Mouse (Mus musculus): ENCODE results near the gene Gclc. TPM values are rescaled to one million over a fixed set of nuclear protein-coding genes. Genes with fewer than 3 reads are reported as not detected.

Gclc gene
- total RNA-seq, 1 experiment from 2014 or later, result 45.1 TPM

Other genes with a start within 250 kb of the Gclc start
- gene Lrrc1, start 209.7 kb upstream of the Gclc start, total RNA-seq (2021), result 11.3 and 16.6 TPM in 2 replicates
- gene Klhl31, start 118.0 kb upstream of the Gclc start, total RNA-seq (2021), result 0.04 TPM in 1 of 2 replicates, not detected in the other
- 285 and 347 TPM in 2 replicates for gene Elovl5, start 162.8 kb downstream of the Gclc start, total RNA-seq (2021)

All from adrenal gland, postnatal 14 days (tissue).